Mouse (Mus musculus): ENCODE data around the gene Ntrk1.
A peak's percentile ranks its signal among the peaks of the same experiment; 100 is the strongest.

DNA sequence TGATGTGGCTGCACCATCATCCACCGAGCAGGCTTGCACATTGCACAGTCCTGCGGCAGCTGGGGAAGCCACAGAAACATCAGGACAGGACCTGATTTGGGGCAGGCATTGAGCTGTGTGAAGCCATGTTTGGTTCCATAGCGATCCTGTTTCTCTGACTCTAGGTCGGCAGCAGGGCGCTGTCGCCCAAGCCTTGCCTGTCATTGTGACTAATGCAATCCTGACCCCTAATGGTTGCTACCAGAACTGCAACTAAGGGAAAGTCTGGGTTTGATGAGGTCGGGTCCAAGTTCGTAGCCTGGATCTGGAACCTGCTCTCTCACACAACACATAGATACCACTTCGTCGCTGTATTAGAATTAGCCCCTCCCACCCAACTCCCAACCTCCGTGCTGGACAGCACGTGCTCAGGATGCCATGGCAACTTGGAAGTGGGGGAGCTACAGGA, 21.7 kb upstream of the Ntrk1 start:
- TF ChIP-seq CTCF (IDR thresholded peaks at IDR 0.05; ENCODE audit: low read depth, low read length) (peak; percentile 93), POLR2A (IDR thresholded peaks at IDR 0.05; ENCODE audit: extremely low read depth, insufficient read depth, low read length) (no peak)
